Mouse (Mus musculus) ES-E14 (cell line): ENCODE data around the gene Hes5. TPM values are rescaled to one million over a fixed set of nuclear protein-coding genes. Genes with fewer than 3 reads are reported as not detected.

ENCODE experiments used
- DNase-seq: peaks from one replicate; pipeline ENCODE4 v3.0.0-alpha.2; 2013; ENCODE audit warnings: low read depth, low spot score
- H3K27ac ChIP-seq: 2 replicates; pipeline ENCODE4 v1.5.1; 2012; ENCODE audit warnings: low read depth, mild to moderate bottlenecking, low read length, moderate library complexity, mixed read lengths; ENCODE audit not compliant: poor library complexity, insufficient read depth, severe bottlenecking
- H3K36me3 ChIP-seq: 2 replicates; pipeline ENCODE4 v1.6.1; 2012; ENCODE audit warnings: mild to moderate bottlenecking, low read length, moderate library complexity, mixed read lengths; ENCODE audit not compliant: control insufficient read depth, poor library complexity, insufficient read depth, severe bottlenecking
- H3K4me1 ChIP-seq, 2 experiments: fragments of 150-350 bp in 1 of 2; sonication (generic) in 1 of 2; 2 replicates each; pipeline ENCODE4 v1.6.1; 2012; ENCODE audit warnings: low read length in 2 of 2, mild to moderate bottlenecking in 1 of 2, mixed read lengths in 1 of 2; ENCODE audit not compliant: control insufficient read depth in 2 of 2, insufficient read depth in 2 of 2, poor library complexity in 1 of 2
- H3K4me3 ChIP-seq, 2 experiments: fragments of 150-350 bp in 1 of 2; sonication (generic) in 1 of 2; 2 replicates each; pipeline ENCODE4 v1.5.1; 2012; ENCODE audit warnings: low read length in 2 of 2, low read depth in 1 of 2, mild to moderate bottlenecking in 1 of 2, mixed read lengths in 1 of 2; ENCODE audit not compliant: insufficient read depth in 1 of 2, poor library complexity in 1 of 2, severe bottlenecking in 1 of 2
- H3K9ac ChIP-seq: 2 replicates; pipeline ENCODE4 v1.6.1; 2012; ENCODE audit warnings: low read depth, mild to moderate bottlenecking, low read length, mixed read lengths; ENCODE audit not compliant: poor library complexity, insufficient read depth, severe bottlenecking
- H3K9me3 ChIP-seq: fragments of 150-350 bp; sonication (generic); 2 replicates; pipeline ENCODE4 v1.6.1; 2012; ENCODE audit warnings: low read depth, mild to moderate bottlenecking, low read length; ENCODE audit not compliant: control insufficient read depth, insufficient read depth
- CHD2 ChIP-seq: IDR thresholded peaks from 2 replicates; pipeline ENCODE4 v1.6.1; 2014; ENCODE audit warnings: mild to moderate bottlenecking, low read depth, low read length, inconsistent platforms
- HCFC1 ChIP-seq: IDR thresholded peaks from 2 replicates; pipeline ENCODE4 v1.6.1; 2012; ENCODE audit warnings: low read length, inconsistent platforms, borderline replicate concordance; ENCODE audit not compliant: insufficient read depth
- MAFK ChIP-seq: IDR thresholded peaks from 2 replicates; pipeline ENCODE4 v1.6.1; 2014; ENCODE audit warnings: mild to moderate bottlenecking, low read depth, low read length, inconsistent platforms; ENCODE audit not compliant: insufficient read depth
- ZC3H11A ChIP-seq: IDR thresholded peaks from 2 replicates; pipeline ENCODE4 v1.6.1; 2012; ENCODE audit warnings: low read depth, mild to moderate bottlenecking, inconsistent platforms, low read length, borderline replicate concordance
- ZNF384 ChIP-seq: IDR thresholded peaks from 2 replicates; pipeline ENCODE4 v1.6.1; 2012; ENCODE audit warnings: low read depth, low read length, inconsistent platforms
- in situ Hi-C, 2 experiments: fragments of 600-800 bp; cut with MboI; formaldehyde crosslinking; loops; one replicate each; pipeline ENCODE4 v1.15.1; 2025; ENCODE audit warnings: low sequenced_read_pairs in 2 of 2, inconsistent platforms in 1 of 2; ENCODE audit not compliant: unreplicated experiment in 2 of 2
- total RNA-seq: library from RNA; depleted of rRNA; stranded (reverse); fragments of 300-350 nt; gene quantifications from 2 replicates; pipeline ENCODE4 v1.2.3, GENCODE M21; 2012

Gene Hes5
- total RNA-seq, 1 experiment: 0.18 TPM

GRCm38 (mm10) chr4:154982247-154983120 is 21.8 kb downstream of the Hes5 start:
- in situ Hi-C loops: no loop called here
- Histone ChIP-seq H3K4me1 (peaks cover 0 to 17% of the 10 kb centered on the region in 2 experiments; a peak in 2 of 4 replicates), H3K9me3 (no peaks in the 10 kb centered on the region), H3K4me3 (no peak overlapping the region), H3K9ac (no peak overlapping the region), H3K36me3 (peaks cover 38% of the 10 kb centered on the region), H3K27ac (no peak overlapping the region)
- no peak for DNase-seq
- TF ChIP-seq MAFK (no peak), ZC3H11A (no peak), CHD2 (no peak), HCFC1 (no peak), ZNF384 (no peak)

- H3K4me1 ChIP-seq: peaks cover 0 to 17% of the 10 kb centered on the region in 2 experiments; a peak in 2 of 4 replicates
- no peak for DNase-seq
- 0 out of 2 replicates have a peak overlapping the region, but pooled peaks have one; percentile 40 for H3K9ac ChIP-seq
- in situ Hi-C loops: no loop called here
- H3K4me3 ChIP-seq: peak overlapping the region; percentile 44 to 56; a peak in 3 of 4 replicates
- TF ChIP-seq ZC3H11A (no peak), HCFC1 (no peak), CHD2 (no peak), ZNF384 (no peak), MAFK (no peak)
- H3K9me3 ChIP-seq: no peaks in the 10 kb centered on the region
- peaks cover 25% of the 10 kb centered on the region for H3K36me3 ChIP-seq
- H3K27ac ChIP-seq: no peak overlapping the region
Measured at GRCm38 (mm10) chr4:154983767-154984166, 23.0 kb downstream of the Hes5 start.

GRCm38 (mm10) chr4:154985151-154985777 is 24.5 kb downstream of the Hes5 start:
- H3K9ac ChIP-seq: no peak overlapping the region
- DNase-seq: no peak
- H3K36me3 ChIP-seq: peaks cover 12% of the 10 kb centered on the region
- H3K4me1 ChIP-seq: peaks cover 0 to 17% of the 10 kb centered on the region in 2 experiments; a peak in 2 of 4 replicates
- no peaks in the 10 kb centered on the region for H3K9me3 ChIP-seq
- in situ Hi-C loops: no loop called here
- TF ChIP-seq CHD2 (no peak), HCFC1 (no peak), ZC3H11A (no peak), MAFK (no peak), ZNF384 (no peak)
- no peak overlapping the region for H3K27ac ChIP-seq
- no peak overlapping the region for H3K4me3 ChIP-seq

GRCm38 (mm10) chr4:154986096-154986495 is 25.4 kb downstream of the Hes5 start:
- Histone ChIP-seq H3K9me3 (no peaks in the 10 kb centered on the region), H3K9ac (no peak overlapping the region), H3K36me3 (peaks cover 5% of the 10 kb centered on the region; the same call in 1 of the 2 replicates), H3K27ac (no peak overlapping the region), H3K4me1 (peaks cover 0 to 17% of the 10 kb centered on the region in 2 experiments; a peak in 2 of 4 replicates), H3K4me3 (peak overlapping the region; percentile 31 to 41; a peak in 2 of 4 replicates)
- no peak for DNase-seq
- in situ Hi-C loops: no loop called here
- TF ChIP-seq MAFK: no peak
- TF ChIP-seq ZNF384: no peak
- no peak for TF ChIP-seq HCFC1
- TF ChIP-seq CHD2: no peak
- TF ChIP-seq ZC3H11A: no peak
